Mouse (Mus musculus) midbrain, postnatal 0 days (tissue): ENCODE measurements at regions not wholly inside any gene's neighbourhood (a gene's known extent, or its start where the extent isn't known, plus 50 kb on each side); places are given as distances from the start of the nearest gene placed in this dataset.

ENCODE experiments used
- ATAC-seq: fragments of 200-750 bp; cut with Nextera tagmentation; 2 replicates; pipeline ENCODE4 v1.8.0; 2017; ENCODE audit warnings: moderate number of reproducible peaks, mild to moderate bottlenecking, moderate TSS enrichment, moderate library complexity; ENCODE audit not compliant: low FRiP score
- DNase-seq: peaks from one replicate; pipeline ENCODE4 v3.0.0-alpha.2; 2015; ENCODE audit warnings: low spot score
- H3K27ac ChIP-seq: fragments of 300-500 bp; sonication (generic); 2 replicates; pipeline ENCODE4 v1.5.1; 2014; ENCODE audit warnings: low read depth, mild to moderate bottlenecking, low read length, mixed read lengths
- H3K27me3 ChIP-seq: fragments of 300-500 bp; sonication (generic); 2 replicates; pipeline ENCODE4 v1.6.1; 2014; ENCODE audit warnings: low read length, control low read depth, mixed read lengths; ENCODE audit not compliant: insufficient read depth
- H3K36me3 ChIP-seq: fragments of 300-500 bp; sonication (generic); 2 replicates; pipeline ENCODE4 v1.6.1; 2014; ENCODE audit warnings: low read length, control low read depth, mixed read lengths; ENCODE audit not compliant: insufficient read depth
- H3K4me1 ChIP-seq: fragments of 300-500 bp; sonication (generic); 2 replicates; pipeline ENCODE4 v1.6.1; 2014; ENCODE audit warnings: mild to moderate bottlenecking, control low read depth, antibody characterized with exemption, low read length, mixed read lengths; ENCODE audit not compliant: insufficient read depth
- H3K4me2 ChIP-seq: fragments of 300-500 bp; sonication (generic); 2 replicates; pipeline ENCODE4 v1.6.1; 2014; ENCODE audit warnings: low read depth, mild to moderate bottlenecking, low read length, mixed read lengths; ENCODE audit not compliant: poor library complexity, severe bottlenecking
- H3K4me3 ChIP-seq: fragments of 300-500 bp; sonication (generic); 2 replicates; pipeline ENCODE4 v1.5.1; 2014; ENCODE audit warnings: low read depth, mild to moderate bottlenecking, low read length, moderate library complexity
- H3K9ac ChIP-seq: fragments of 300-500 bp; sonication (generic); replicated peaks from 2 replicates; pipeline ENCODE4 v1.6.1; 2014; ENCODE audit warnings: mild to moderate bottlenecking, low read length, moderate library complexity, mixed read lengths; ENCODE audit not compliant: poor library complexity, severe bottlenecking
- H3K9me3 ChIP-seq: fragments of 300-500 bp; sonication (generic); 2 replicates; pipeline ENCODE4 v1.6.1; 2016; ENCODE audit warnings: low read length, control low read depth
- CTCF ChIP-seq: IDR thresholded peaks from 2 replicates; pipeline ENCODE4 v1.5.1; 2016; ENCODE audit warnings: antibody characterized with exemption, mild to moderate bottlenecking
- WGBS: fragments of 180-500 bp; shearing (Covaris S2); extraction: QIAGEN DNeasy Blood & Tissue Kit; methylation state at CpG from one replicate; pipeline ENCODE4 v1.1.7; 2014; 5-methylcytosine and 5-hydroxymethylcytosine counted together

DNA sequence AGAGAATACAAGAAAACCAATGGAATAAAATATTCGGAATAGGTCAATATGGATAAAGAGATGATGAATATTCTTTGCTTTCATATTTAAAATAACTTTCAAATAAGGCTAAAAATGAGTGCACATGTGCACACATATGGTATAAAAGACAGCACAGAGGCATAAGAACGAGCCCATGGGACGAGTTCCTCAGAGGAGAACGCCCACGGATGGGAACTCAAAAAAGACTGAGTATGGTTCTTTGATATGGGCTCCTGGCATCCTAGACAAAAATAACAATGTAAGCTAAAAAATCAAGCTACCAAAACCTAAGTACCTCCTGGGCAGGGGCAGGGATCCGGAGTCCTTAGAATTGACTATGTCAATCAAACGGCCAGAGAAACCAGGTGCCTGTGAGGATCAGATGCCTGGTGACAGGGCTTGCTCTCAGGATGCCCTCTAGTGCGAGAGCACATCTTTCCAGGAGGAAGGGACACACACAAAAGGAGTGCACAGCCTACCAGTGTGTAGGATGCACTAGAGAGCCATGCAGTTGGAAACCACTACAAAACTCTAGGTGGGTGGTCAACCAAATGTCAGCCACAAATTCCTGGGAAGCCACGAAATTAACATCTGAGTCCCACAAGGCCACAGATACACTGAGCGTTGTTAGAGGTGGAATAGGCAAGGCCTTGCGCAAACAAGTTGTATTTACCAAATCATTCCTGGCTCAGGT lies 307.8 kb downstream of the Sox9 start:
- no peak overlapping the region for H3K9ac ChIP-seq
- no peak overlapping the region for H3K4me2 ChIP-seq
- no peaks in the 10 kb centered on the region for H3K36me3 ChIP-seq
- H3K4me1 ChIP-seq: peaks cover 3% of the 10 kb centered on the region; the same call in 1 of the 2 replicates
- no peak for ATAC-seq
- no peaks in the 10 kb centered on the region for H3K9me3 ChIP-seq
- 91% methylated on average over 11 of the region's 11 CpGs for WGBS
- no peak overlapping the region for H3K4me3 ChIP-seq
- no peak overlapping the region for H3K27ac ChIP-seq
- H3K27me3 ChIP-seq: no peaks in the 10 kb centered on the region
- DNase-seq: no peak
- no peak for TF ChIP-seq CTCF

DNA sequence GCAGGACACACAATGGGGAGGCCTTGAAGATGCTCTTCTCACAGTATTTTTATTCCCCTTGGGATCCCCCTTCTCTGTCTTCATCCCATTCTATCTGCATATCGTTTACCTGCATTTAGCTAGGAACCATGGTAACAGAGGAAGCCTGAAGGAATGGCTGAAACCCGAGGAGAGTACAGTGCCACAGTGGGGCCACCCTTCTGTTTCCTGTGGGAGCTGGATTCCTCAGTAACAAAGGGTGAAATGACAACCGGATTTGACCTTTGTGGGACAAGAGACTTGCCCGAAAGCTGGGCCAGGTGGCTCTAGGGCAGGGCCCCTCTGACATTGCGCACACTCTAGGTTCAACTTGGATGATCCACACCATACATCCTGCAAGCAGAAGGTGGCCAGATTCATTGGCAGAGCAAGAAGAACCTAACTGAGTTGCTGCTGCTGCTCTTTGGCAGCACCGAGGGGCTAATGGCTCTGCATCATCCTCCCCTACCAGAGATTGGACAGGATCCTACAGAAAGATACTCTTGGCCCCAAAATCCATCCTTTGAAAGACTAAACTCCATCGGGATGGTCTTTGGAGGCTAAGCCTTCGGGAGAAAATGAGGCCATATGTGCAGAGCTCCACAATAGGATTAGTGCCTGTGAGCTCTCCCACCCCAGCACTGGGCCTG lies 310.0 kb downstream of the Sox9 start:
- no peak for ATAC-seq
- Histone ChIP-seq H3K4me3 (no peak overlapping the region), H3K36me3 (no peaks in the 10 kb centered on the region), H3K9ac (no peak overlapping the region), H3K9me3 (no peaks in the 10 kb centered on the region), H3K27me3 (no peaks in the 10 kb centered on the region), H3K4me2 (no peak overlapping the region), H3K4me1 (peaks cover 3% of the 10 kb centered on the region; the same call in 1 of the 2 replicates), H3K27ac (no peak overlapping the region)
- WGBS: 56% methylated on average over 8 of the region's 8 CpGs
- TF ChIP-seq CTCF: no peak
- DNase-seq: peak; percentile 19

DNA sequence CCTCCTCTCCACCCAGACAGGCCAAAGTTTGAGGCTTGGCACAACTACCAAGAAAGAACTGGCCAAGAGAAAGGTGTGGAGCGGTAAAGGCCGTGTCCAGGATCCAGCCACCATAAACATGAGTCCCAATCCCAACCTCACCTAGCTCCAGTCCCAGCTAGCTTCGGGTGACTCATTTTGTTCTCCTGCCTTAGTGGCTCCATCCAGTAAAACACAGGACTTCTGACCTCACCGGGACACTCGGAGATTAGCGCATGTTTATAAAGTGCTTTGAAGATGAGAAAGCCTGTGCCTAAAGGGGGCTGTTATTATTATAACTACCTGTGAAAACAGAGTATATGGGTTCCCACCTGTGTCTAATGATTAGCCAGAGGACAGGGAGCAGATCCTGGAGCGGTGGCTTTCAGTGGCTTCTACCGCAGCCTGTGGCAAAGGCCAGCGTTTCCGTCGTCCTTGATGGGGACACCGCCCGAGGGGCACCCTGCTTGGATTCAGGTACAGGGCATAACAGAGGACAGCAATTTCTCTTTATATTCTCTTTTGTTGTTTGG lies 311.9 kb downstream of the Sox9 start:
- Histone ChIP-seq H3K4me2 (no peak overlapping the region), H3K36me3 (no peaks in the 10 kb centered on the region), H3K9ac (no peak overlapping the region), H3K9me3 (no peaks in the 10 kb centered on the region), H3K4me3 (no peak overlapping the region), H3K27ac (no peak overlapping the region), H3K27me3 (no peaks in the 10 kb centered on the region), H3K4me1 (no peaks in the 10 kb centered on the region)
- 96% methylated on average over 13 of the region's 13 CpGs for WGBS
- DNase-seq: no peak
- no peak for ATAC-seq
- TF ChIP-seq CTCF: no peak

DNA sequence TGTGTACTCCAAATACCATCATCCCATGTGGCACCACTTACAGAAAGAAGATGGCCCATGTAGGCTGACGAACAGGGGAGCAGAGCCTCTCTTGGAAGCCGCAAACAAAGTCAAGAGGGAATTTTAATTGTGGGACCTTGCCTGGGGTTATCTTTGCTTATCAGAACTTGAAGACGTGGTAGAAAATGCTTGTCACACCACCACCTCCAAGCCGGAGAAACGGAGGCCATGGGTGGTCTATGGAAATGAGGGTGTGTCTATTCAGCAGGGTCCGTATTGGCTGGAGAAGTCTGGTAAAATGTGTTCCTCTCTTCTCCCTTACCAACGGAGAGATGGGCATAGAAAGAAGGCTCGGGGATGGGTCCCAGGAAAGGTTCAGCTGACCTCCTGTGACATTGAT lies 313.6 kb downstream of the Sox9 start:
- Histone ChIP-seq H3K27me3 (no peaks in the 10 kb centered on the region), H3K27ac (no peak overlapping the region), H3K36me3 (no peaks in the 10 kb centered on the region), H3K4me1 (no peaks in the 10 kb centered on the region), H3K9me3 (no peaks in the 10 kb centered on the region), H3K4me2 (no peak overlapping the region), H3K9ac (no peak overlapping the region), H3K4me3 (no peak overlapping the region)
- ATAC-seq (no peak), DNase-seq (no peak)
- no peak for TF ChIP-seq CTCF
- WGBS: 69% methylated on average over 8 of the region's 8 CpGs

DNA sequence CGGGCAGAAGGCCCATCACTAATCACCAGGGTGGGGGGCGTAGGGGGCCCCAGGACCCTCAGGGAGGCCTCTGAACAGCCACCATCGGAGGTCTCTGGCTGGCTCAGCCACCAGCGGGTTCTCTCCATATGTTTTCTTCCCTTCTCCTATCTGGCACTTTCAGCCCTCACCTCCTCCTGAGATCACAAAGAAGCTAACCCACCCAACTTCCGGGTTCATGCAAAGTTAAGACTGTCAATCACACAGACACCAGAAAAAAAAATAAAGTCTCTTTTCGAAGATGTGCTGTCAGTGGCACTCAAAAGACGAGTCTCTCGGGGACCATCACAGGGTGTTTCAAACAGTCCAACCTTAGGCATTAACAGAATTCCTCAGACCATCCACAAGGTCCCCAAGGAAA lies 314.2 kb downstream of the Sox9 start:
- Histone ChIP-seq H3K27ac (no peak overlapping the region), H3K4me1 (no peaks in the 10 kb centered on the region), H3K27me3 (no peaks in the 10 kb centered on the region), H3K4me3 (no peak overlapping the region), H3K9ac (no peak overlapping the region), H3K9me3 (no peaks in the 10 kb centered on the region), H3K4me2 (no peak overlapping the region), H3K36me3 (no peaks in the 10 kb centered on the region)
- 58% methylated on average over 8 of the region's 8 CpGs for WGBS
- DNase-seq (no peak), ATAC-seq (no peak)
- TF ChIP-seq CTCF: no peak

DNA sequence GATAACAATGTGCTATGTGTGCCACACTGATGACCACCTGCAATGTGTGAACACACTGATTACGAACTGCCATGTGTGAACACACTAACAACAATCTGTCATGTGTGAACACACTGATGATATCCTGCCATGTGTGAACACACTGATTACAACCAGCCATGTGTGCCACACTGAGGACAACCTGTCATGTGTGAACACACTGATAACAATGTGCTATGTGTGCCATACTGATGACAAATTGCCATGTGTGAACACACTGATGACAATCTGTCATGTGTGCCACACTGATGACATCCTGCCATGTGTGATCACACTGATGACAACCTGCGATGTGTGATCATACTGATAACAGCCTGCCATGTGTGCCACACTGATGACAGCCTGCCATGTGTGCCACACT lies 316.3 kb downstream of the Sox9 start:
- Histone ChIP-seq H3K4me2 (no peak overlapping the region), H3K4me3 (no peak overlapping the region), H3K27ac (no peak overlapping the region), H3K9me3 (no peaks in the 10 kb centered on the region), H3K4me1 (no peaks in the 10 kb centered on the region), H3K36me3 (no peaks in the 10 kb centered on the region), H3K9ac (no peak overlapping the region), H3K27me3 (no peaks in the 10 kb centered on the region)
- no peak for TF ChIP-seq CTCF
- 93% methylated on average over 2 of the region's 2 CpGs for WGBS
- DNase-seq: no peak
- no peak for ATAC-seq
